Mouse (Mus musculus) adrenal gland, postnatal 10 days (tissue): ENCODE measurements around the gene Cldn22. TPM values are rescaled to one million over a fixed set of nuclear protein-coding genes. Genes with fewer than 3 reads are reported as not detected.

ENCODE experiments used
- DNase-seq: peaks from one replicate; pipeline ENCODE4 v3.0.0; 2021; ENCODE audit warnings: mixed read lengths
- total RNA-seq, 2 experiments: library from RNA; stranded (reverse); gene quantifications; 2 replicates each; pipeline ENCODE4 v1.2.3; 2021

The Cldn22 gene
- total RNA-seq, 2 experiments from 2014 or later, result 0.39 to 0.54 TPM

GRCm38 (mm10) chr8:47833944-47834343, 9.7 kb downstream of the Cldn22 start:
- no peak for DNase-seq

GRCm38 (mm10) chr8:47843063-47843462, 18.8 kb downstream of the Cldn22 start:
- DNase-seq, result no peak

- DNase-seq, result no peak
Observed at GRCm38 (mm10) chr8:47843651-47844050, 19.4 kb downstream of the Cldn22 start.

- DNase-seq, result peak; percentile 55
Observed at GRCm38 (mm10) chr8:47845956-47846355, 21.7 kb downstream of the Cldn22 start.

GRCm38 (mm10) chr8:47847161-47847560, 22.9 kb downstream of the Cldn22 start:
- DNase-seq, result no peak

GRCm38 (mm10) chr8:47847931-47848330, 23.6 kb downstream of the Cldn22 start:
- no peak for DNase-seq

- DNase-seq, result no peak
Observed at GRCm38 (mm10) chr8:47849842-47850241, 25.6 kb downstream of the Cldn22 start.

- peak; percentile 43 for DNase-seq
Observed at GRCm38 (mm10) chr8:47851824-47852502, 27.7 kb downstream of the Cldn22 start.

GRCm38 (mm10) chr8:47852737-47853136, 28.5 kb downstream of the Cldn22 start:
- DNase-seq, result no peak

- no peak for DNase-seq
Observed at GRCm38 (mm10) chr8:47853356-47853755, 29.1 kb downstream of the Cldn22 start.

- no peak for DNase-seq
Observed at GRCm38 (mm10) chr8:47859259-47859658, 35.0 kb downstream of the Cldn22 start.

- DNase-seq, result no peak
Observed at GRCm38 (mm10) chr8:47866568-47866967, 42.3 kb downstream of the Cldn22 start.

GRCm38 (mm10) chr8:47867067-47867466, 42.8 kb downstream of the Cldn22 start:
- DNase-seq, result peak; percentile 91

GRCm38 (mm10) chr8:47872361-47873107, 48.3 kb downstream of the Cldn22 start:
- DNase-seq, result peak; percentile 59

- DNase-seq, result no peak
Observed at GRCm38 (mm10) chr8:47874497-47875178, 50.4 kb downstream of the Cldn22 start.

Other genes with a start within 250 kb of the Cldn22 start
- 10 to 100 TPM; 18.4 to 23.0 TPM for gene Ing2, start 148.9 kb upstream of the Cldn22 start, total RNA-seq
- 10 to 100 TPM; 13.4 to 14.4 TPM for gene Cdkn2aip, start 110.5 kb upstream of the Cldn22 start, total RNA-seq
- not detected for gene Cldn24, start 2.3 kb upstream of the Cldn22 start, total RNA-seq
- 10 to 100 TPM; 23.0 to 24.4 TPM for gene Wwc2, start 166.4 kb downstream of the Cldn22 start, total RNA-seq